Mouse (Mus musculus) forelimb bud, embryonic 11.5 days (tissue): ENCODE results near the gene Tet2.

Experiments used
- DNase-seq: peaks from one replicate; pipeline ENCODE4 v3.0.0-alpha.2; 2012; ENCODE audit warnings: low read depth, low spot score

Tet2 gene

GRCm38 (mm10) chr3:133436919-133437320 lies 108.0 kb downstream of the Tet2 start:
- DNase-seq = no peak

DNA sequence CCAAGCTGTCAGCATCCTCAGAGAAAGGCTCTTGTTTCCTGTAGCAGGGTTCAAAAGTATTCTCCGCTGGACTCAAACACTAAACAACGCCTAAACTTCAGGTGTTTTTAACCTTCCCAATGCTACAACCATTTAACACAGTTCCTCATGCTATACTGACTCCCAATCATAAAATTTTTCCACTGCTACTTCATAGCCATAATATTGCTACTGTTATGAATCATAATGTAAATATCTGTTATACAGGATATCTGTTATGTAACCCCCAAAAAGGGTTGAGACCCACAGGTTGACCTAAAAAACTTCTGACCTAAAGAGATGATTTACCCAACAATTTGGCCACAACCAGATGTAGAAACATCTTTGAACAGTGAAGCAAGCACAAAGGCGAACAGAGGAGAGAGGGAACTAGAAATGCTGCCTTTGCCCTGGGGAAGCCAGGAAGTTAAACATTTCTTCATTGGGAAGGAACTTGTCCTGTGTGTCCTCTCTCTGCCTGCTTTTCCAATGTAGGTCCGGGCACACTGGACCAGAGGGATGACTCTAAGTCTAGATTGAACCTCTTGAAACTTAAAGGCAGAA lies 108.6 kb downstream of the Tet2 start:
- DNase-seq = no peak

- DNase-seq = no peak
Observed at GRCm38 (mm10) chr3:133435774-133436148, 109.2 kb downstream of the Tet2 start.

GRCm38 (mm10) chr3:133435141-133435773 lies 109.7 kb downstream of the Tet2 start:
- no peak for DNase-seq

- DNase-seq = no peak
Observed at GRCm38 (mm10) chr3:133429394-133430173, 115.4 kb downstream of the Tet2 start.

DNA sequence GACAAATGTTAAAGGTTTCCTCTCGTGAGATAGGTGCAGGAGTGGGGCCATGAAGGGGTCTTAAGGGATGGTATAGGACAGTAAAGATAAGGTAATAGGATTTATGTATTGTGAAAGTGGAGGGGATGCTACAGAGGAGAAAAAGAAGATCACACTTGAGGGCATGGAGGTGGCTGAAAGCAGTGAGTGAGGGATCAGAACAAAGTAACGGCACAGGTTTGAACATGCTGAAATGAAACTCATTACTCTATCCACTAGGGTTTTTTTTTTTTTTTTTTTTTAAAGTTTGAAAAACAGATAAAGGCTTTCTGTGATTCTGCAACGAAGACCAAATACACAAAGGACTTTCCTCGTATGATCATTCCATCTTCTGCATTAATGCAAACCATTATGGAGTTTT lies 116.9 kb downstream of the Tet2 start:
- DNase-seq = no peak

DNA sequence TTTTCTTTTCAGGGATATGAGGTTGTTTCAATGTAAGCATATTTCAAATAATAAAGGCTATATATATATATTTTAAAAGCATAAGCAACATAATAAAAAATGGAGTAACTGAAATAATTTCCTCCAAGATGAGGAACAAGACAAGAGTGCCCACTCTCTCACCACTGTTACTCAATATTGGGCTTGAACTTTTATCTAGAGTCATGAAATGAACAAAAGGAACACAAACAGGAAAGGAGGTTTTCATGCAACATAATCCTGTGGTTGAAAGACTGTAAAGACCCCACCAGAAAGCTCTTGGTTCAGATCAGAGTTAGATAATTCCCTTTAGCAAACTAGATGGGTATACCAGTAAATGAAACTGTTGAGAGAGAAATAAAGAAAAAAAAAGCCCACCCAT lies 121.9 kb downstream of the Tet2 start:
- DNase-seq = no peak

GRCm38 (mm10) chr3:133414747-133415146 lies 130.2 kb downstream of the Tet2 start:
- DNase-seq = no peak
